8 mouse cellular contexts compared by ENCODE assay signal in the genomic region with DNA sequence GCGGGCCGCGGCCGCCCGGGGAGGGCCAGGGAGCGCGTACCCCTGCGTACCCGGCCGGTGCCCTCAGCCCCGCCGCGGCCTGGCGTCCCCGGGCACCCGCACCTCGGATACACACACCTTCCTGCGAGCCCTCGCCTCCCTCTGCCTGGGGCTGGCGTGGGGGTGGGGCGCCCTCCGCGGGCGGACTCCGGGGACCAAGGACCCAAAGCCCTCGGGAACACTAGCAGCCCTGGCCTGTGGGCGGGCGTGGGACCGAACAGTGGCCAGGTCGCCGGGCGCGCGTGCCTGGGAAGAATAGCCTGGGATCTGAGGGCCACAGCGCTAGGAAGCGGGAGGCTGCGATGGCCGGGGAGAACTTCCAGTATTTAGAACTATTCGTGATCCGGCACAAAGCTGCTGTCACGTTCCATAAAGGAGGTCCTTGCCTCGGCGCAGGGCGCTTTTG. TPM values are rescaled to one million over a fixed set of nuclear protein-coding genes. Genes with fewer than 3 reads are reported as not detected.
DNase-seq lines count a peak whose midpoint lies in the region; ATAC-seq and TF ChIP-seq lines count a peak whose summit lies in the region.

No protein-coding gene starts in this region.

- no peaks in the 10 kb centered on the region for H3K36me3 ChIP-seq in hindbrain, postnatal 0 days (ENCODE audit: insufficient read depth, low read length)
- no peaks in the 10 kb centered on the region for H3K36me3 ChIP-seq in limb, embryonic 15.5 days
- no peaks in the 10 kb centered on the region for H3K36me3 ChIP-seq in midbrain, embryonic 14.5 days (ENCODE audit: control insufficient read depth, insufficient read depth, low read length)

- H3K9ac ChIP-seq in hindbrain, postnatal 0 days (replicated peaks; ENCODE audit: low read length) = peak overlapping the region; percentile 95
- peak overlapping the region; percentile 93 for H3K9ac ChIP-seq in limb, embryonic 15.5 days
- peak overlapping the region; percentile 98 for H3K9ac ChIP-seq in midbrain, embryonic 14.5 days (replicated peaks; ENCODE audit: low read length)

- TF ChIP-seq CTCF in hindbrain, postnatal 0 days (IDR thresholded peaks at IDR 0.05; ENCODE audit: low read depth) = no peak; the same call in 1 of the 2 replicates

- peak overlapping the region; percentile 96 for H3K4me3 ChIP-seq in hindbrain, postnatal 0 days (ENCODE audit: low read length)
- peak overlapping the region; percentile 94 for H3K4me3 ChIP-seq in limb, embryonic 15.5 days
- peak overlapping the region; percentile 99 for H3K4me3 ChIP-seq in midbrain, embryonic 14.5 days (replicated peaks; ENCODE audit: low read depth, low read length)

- peaks cover 11% of the 10 kb centered on the region for H3K4me1 ChIP-seq in hindbrain, postnatal 0 days (ENCODE audit: insufficient read depth, low read length)
- peaks cover 26% of the 10 kb centered on the region for H3K4me1 ChIP-seq in limb, embryonic 15.5 days
- H3K4me1 ChIP-seq in midbrain, embryonic 14.5 days (ENCODE audit: control insufficient read depth, insufficient read depth, low read length) = peaks cover 14% of the 10 kb centered on the region

- H3K27ac ChIP-seq in hindbrain, postnatal 0 days = peak overlapping the region; percentile 84
- peak overlapping the region; percentile 97 for H3K27ac ChIP-seq in limb, embryonic 15.5 days
- peak overlapping the region; percentile 92 for H3K27ac ChIP-seq in midbrain, embryonic 14.5 days (replicated peaks; ENCODE audit: low read depth, low read length)

- WGBS in hindbrain, postnatal 0 days = under 1% methylated on average over 37 of the region's 44 CpGs
- WGBS in limb, embryonic 15.5 days = under 1% methylated on average over 42 of the region's 44 CpGs
- WGBS in midbrain, embryonic 14.5 days = under 1% methylated on average over 40 of the region's 44 CpGs

- H3K9me3 ChIP-seq in hindbrain, postnatal 0 days (ENCODE audit: low read length) = no peaks in the 10 kb centered on the region
- no peaks in the 10 kb centered on the region for H3K9me3 ChIP-seq in limb, embryonic 15.5 days
- H3K9me3 ChIP-seq in midbrain, embryonic 14.5 days (ENCODE audit: control insufficient read depth, low read length) = no peaks in the 10 kb centered on the region

- peak; percentile 34 for ATAC-seq in frontal cortex, adult (ENCODE audit: low TSS enrichment)
- ATAC-seq in hindbrain, postnatal 0 days = peak; percentile 73; the same call in 1 of the 2 replicates
- ATAC-seq in limb, embryonic 15.5 days (ENCODE audit: insufficient number of reproducible peaks, low FRiP score, low TSS enrichment, low read depth) = no peak; the same call in 1 of the 2 replicates
- ATAC-seq in midbrain, embryonic 14.5 days (ENCODE audit: low FRiP score, low TSS enrichment) = peak; percentile 79

- H3K4me2 ChIP-seq in hindbrain, postnatal 0 days (ENCODE audit: low read depth, low read length) = peak overlapping the region; percentile 89
- peak overlapping the region; percentile 79 for H3K4me2 ChIP-seq in limb, embryonic 15.5 days
- H3K4me2 ChIP-seq in midbrain, embryonic 14.5 days (ENCODE audit: low read length) = peak overlapping the region; percentile 90

- no peaks in the 10 kb centered on the region for H3K27me3 ChIP-seq in hindbrain, postnatal 0 days (ENCODE audit: insufficient read depth, low read length)
- no peaks in the 10 kb centered on the region for H3K27me3 ChIP-seq in limb, embryonic 15.5 days
- no peaks in the 10 kb centered on the region for H3K27me3 ChIP-seq in midbrain, embryonic 14.5 days (ENCODE audit: control insufficient read depth, insufficient read depth, low read length)

- no peak for DNase-seq in frontal cortex, postnatal 25 days (ENCODE audit: low spot score in 2 of 2)
- peak; percentile 72 for DNase-seq in cerebellum, adult 9-11 months
- DNase-seq in gastrocnemius, postnatal 10 days = peak; percentile 73
- DNase-seq in hindbrain, postnatal 0 days (ENCODE audit: low spot score) = peak; percentile 55
- peak; percentile 74 for DNase-seq in midbrain, embryonic 14.5 days
- peak; percentile 61 to 62 for DNase-seq in spleen, postnatal 36 days (ENCODE audit: low spot score in 2 of 2)

RNA-seq across cellular contexts. Expression of a gene that starts 1.7 kb away (rescaled TPM):
- 10 to 100 TPM; 30.2 to 38.0 TPM for total RNA-seq in gastrocnemius, postnatal 10 days (2021)
- 65.1 and 65.6 TPM in 2 replicates for total RNA-seq in hindbrain, postnatal 0 days (2014; rRNA removed)
- 28.9 and 32.2 TPM in 2 replicates for polyA plus RNA-seq in hindbrain, postnatal 0 days (2015; fragmentation: Nextera tagmentation; extraction: Ambion mirVana)
- polyA plus RNA-seq in limb, embryonic 15.5 days (2015; fragmentation: Nextera tagmentation; extraction: Ambion mirVana) = 31.1 and 35.9 TPM in 2 replicates
- polyA plus RNA-seq in midbrain, embryonic 14.5 days (2014; fragmentation: Nextera tagmentation; extraction: Ambion mirVana) = 37.9 and 38.8 TPM in 2 replicates

Comparison
In these comparisons a context has a peak if more than half of its experiments do, and no peak if none do; other contexts are left out.
1. DNase-seq: peak in cerebellum, adult 9-11 months (single experiment), gastrocnemius, postnatal 10 days (single experiment), hindbrain, postnatal 0 days (single experiment), midbrain, embryonic 14.5 days (single experiment) and spleen, postnatal 36 days (2 of 2); none in frontal cortex, postnatal 25 days (0 of 2).
2. Peak in every context shown above with its lines, with median percentiles within 50 percentile points of each other: H3K27ac ChIP-seq, H3K4me2 ChIP-seq, H3K4me3 ChIP-seq and H3K9ac ChIP-seq.